Mouse (Mus musculus) brain, embryonic 18.5 days (tissue): Measurements from ENCODE around the gene Myadm.
A peak's percentile ranks its signal among the peaks of the same experiment; 100 is the strongest.
"Not testable (repeated sequence)": the region's sequence is repeated elsewhere in the genome, so short reads cannot be mapped to it uniquely, and the experiment has no call there.

Experiments used
- DNase-seq: peaks from one replicate; pipeline ENCODE4 v3.0.0-alpha.2; 2012; ENCODE audit warnings: low read depth, low spot score

The Myadm gene

GRCm38 (mm10) chr7:3290257-3291033, 1.6 kb downstream of the Myadm start:
- DNase-seq = peak; percentile 80

- no peak for DNase-seq
Observed at GRCm38 (mm10) chr7:3291197-3291596, 2.3 kb downstream of the Myadm start.

- no peak for DNase-seq
Observed at GRCm38 (mm10) chr7:3291764-3292163, 2.9 kb downstream of the Myadm start.

GRCm38 (mm10) chr7:3292271-3292670, 3.4 kb downstream of the Myadm start:
- not testable (repeated sequence) for DNase-seq

GRCm38 (mm10) chr7:3292791-3293190, 3.9 kb downstream of the Myadm start:
- DNase-seq = no peak

GRCm38 (mm10) chr7:3294794-3295193, 5.9 kb downstream of the Myadm start:
- DNase-seq = no peak

- DNase-seq = no peak
Observed at GRCm38 (mm10) chr7:3295321-3296110, 6.6 kb downstream of the Myadm start.

- no peak for DNase-seq
Observed at GRCm38 (mm10) chr7:3296711-3297110, 7.8 kb downstream of the Myadm start.

GRCm38 (mm10) chr7:3299941-3300617, 11.2 kb downstream of the Myadm start:
- DNase-seq = no peak

- DNase-seq = no peak
Observed at GRCm38 (mm10) chr7:3300891-3301627, 12.2 kb downstream of the Myadm start.

GRCm38 (mm10) chr7:3301628-3302555, 13.0 kb downstream of the Myadm start:
- no peak for DNase-seq

GRCm38 (mm10) chr7:3302556-3303275, 13.8 kb downstream of the Myadm start:
- DNase-seq = no peak

GRCm38 (mm10) chr7:3303276-3303781, 14.4 kb downstream of the Myadm start:
- no peak for DNase-seq

- DNase-seq = no peak
Observed at GRCm38 (mm10) chr7:3303789-3304188, 14.9 kb downstream of the Myadm start.

GRCm38 (mm10) chr7:3304298-3304697, 15.4 kb downstream of the Myadm start:
- DNase-seq = no peak

- no peak for DNase-seq
Observed at GRCm38 (mm10) chr7:3306400-3306799, 17.5 kb downstream of the Myadm start.

GRCm38 (mm10) chr7:3308646-3309045, 19.8 kb downstream of the Myadm start:
- DNase-seq = no peak

GRCm38 (mm10) chr7:3310233-3310632, 21.4 kb downstream of the Myadm start:
- no peak for DNase-seq

- no peak for DNase-seq
Observed at GRCm38 (mm10) chr7:3313571-3313970, 24.7 kb downstream of the Myadm start.

- no peak for DNase-seq
Observed at GRCm38 (mm10) chr7:3314121-3314520, 25.2 kb downstream of the Myadm start.
